Mouse (Mus musculus) spleen, adult 2 months (tissue): ENCODE measurements around the gene Krtdap.

Experiments used
- CTCF ChIP-seq: fragments of 200-500 bp; IDR thresholded peaks from 2 replicates; pipeline ENCODE4 v1.5.1; 2011; ENCODE audit warnings: mild to moderate bottlenecking, inconsistent platforms; ENCODE audit not compliant: insufficient read depth, insufficient read length, insufficient replicate concordance; ENCODE audit errors: extremely low read depth
- POLR2A ChIP-seq: fragments of 200-500 bp; IDR thresholded peaks from 2 replicates; pipeline ENCODE4 v1.6.1; 2011; ENCODE audit warnings: low read depth, low read length, inconsistent platforms

DNA sequence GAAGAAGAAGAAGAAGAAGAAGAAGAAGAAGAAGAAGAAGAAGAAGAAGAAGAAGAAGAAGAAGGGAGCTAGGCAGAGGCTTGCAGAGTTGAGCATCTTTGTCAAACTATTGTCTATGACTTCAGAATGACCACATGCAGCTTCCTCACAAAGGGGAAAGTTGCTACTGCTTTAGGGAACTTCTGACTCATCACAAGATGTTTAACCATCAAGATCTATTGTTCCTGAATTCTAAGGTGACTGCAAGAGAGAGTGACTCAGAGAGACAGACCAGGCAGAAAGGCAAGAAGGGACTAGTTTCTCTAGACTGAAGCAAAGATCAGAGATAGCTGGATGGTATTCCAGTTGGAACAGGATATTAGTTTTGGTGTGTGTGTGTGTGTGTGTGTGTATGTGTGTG lies 7.2 kb downstream of the Krtdap start:
- TF ChIP-seq CTCF (no peak), POLR2A (no peak)
